Mouse (Mus musculus): ENCODE results near the gene Isg20l2. TPM values are rescaled to one million over a fixed set of nuclear protein-coding genes. Genes with fewer than 3 reads are reported as not detected.
A peak's percentile ranks its signal among the peaks of the same experiment; 100 is the strongest.

Gene Isg20l2
- polyA plus RNA-seq, 1 experiment from 2014 or later = 49.9 TPM

GRCm38 (mm10) chr3:87943586-87943985 lies 13.5 kb downstream of the Isg20l2 start:
- no peak overlapping the region for H3K27ac ChIP-seq
- 79% methylated on average over 7 of the region's 7 CpGs for WGBS
- no peak overlapping the region for H3K9ac ChIP-seq
- H3K27me3 ChIP-seq (replicated peaks) = peaks cover 16% of the 10 kb centered on the region
- no peaks in the 10 kb centered on the region for H3K9me3 ChIP-seq
- H3K36me3 ChIP-seq = peaks cover 31% of the 10 kb centered on the region
- H3K4me2 ChIP-seq (replicated peaks) = no peak overlapping the region
- H3K4me3 ChIP-seq (replicated peaks) = no peak overlapping the region
- H3K4me1 ChIP-seq (replicated peaks) = peaks cover 18% of the 10 kb centered on the region
- ATAC-seq = no peak

- no peak overlapping the region for H3K9ac ChIP-seq
- peaks cover 27% of the 10 kb centered on the region for H3K4me1 ChIP-seq (replicated peaks)
- WGBS = 33% methylated on average over 4 of the region's 4 CpGs
- no peak overlapping the region for H3K4me2 ChIP-seq (replicated peaks)
- H3K4me3 ChIP-seq (replicated peaks) = no peak overlapping the region
- H3K27me3 ChIP-seq (replicated peaks) = peaks cover 28% of the 10 kb centered on the region
- ATAC-seq = no peak
- H3K27ac ChIP-seq = no peak overlapping the region
- H3K9me3 ChIP-seq = no peaks in the 10 kb centered on the region
- peaks cover 21% of the 10 kb centered on the region for H3K36me3 ChIP-seq
These were observed 14.9 kb downstream of the Isg20l2 start for GRCm38 (mm10) chr3:87944838-87945600.

GRCm38 (mm10) chr3:87945781-87946540 lies 15.8 kb downstream of the Isg20l2 start:
- H3K27me3 ChIP-seq (replicated peaks) = peaks cover 31% of the 10 kb centered on the region
- H3K4me3 ChIP-seq (replicated peaks) = no peak overlapping the region
- no peak for ATAC-seq
- 45% methylated on average over 12 of the region's 12 CpGs for WGBS
- H3K4me1 ChIP-seq (replicated peaks) = peaks cover 27% of the 10 kb centered on the region
- no peaks in the 10 kb centered on the region for H3K9me3 ChIP-seq
- no peak overlapping the region for H3K9ac ChIP-seq
- no peak overlapping the region for H3K4me2 ChIP-seq (replicated peaks)
- H3K36me3 ChIP-seq = peaks cover 17% of the 10 kb centered on the region
- no peak overlapping the region for H3K27ac ChIP-seq

GRCm38 (mm10) chr3:87946541-87946860 lies 16.4 kb downstream of the Isg20l2 start:
- Histone ChIP-seq H3K4me1 (replicated peaks) (peaks cover 28% of the 10 kb centered on the region), H3K4me2 (replicated peaks) (no peak overlapping the region), H3K9ac (no peak overlapping the region; the same call in 1 of the 2 replicates), H3K27ac (no peak overlapping the region), H3K4me3 (replicated peaks) (no peak overlapping the region), H3K36me3 (peaks cover 11% of the 10 kb centered on the region; the same call in 1 of the 2 replicates), H3K27me3 (replicated peaks) (peaks cover 33% of the 10 kb centered on the region), H3K9me3 (no peaks in the 10 kb centered on the region)
- 45% methylated on average over 1 of the region's 1 CpGs for WGBS
- no peak for ATAC-seq

GRCm38 (mm10) chr3:87947056-87947810 lies 17.1 kb downstream of the Isg20l2 start:
- no peak for ATAC-seq
- Histone ChIP-seq H3K4me1 (replicated peaks) (peaks cover 34% of the 10 kb centered on the region), H3K27ac (no peak overlapping the region), H3K27me3 (replicated peaks) (peaks cover 35% of the 10 kb centered on the region), H3K36me3 (peaks cover 4% of the 10 kb centered on the region; the same call in 1 of the 2 replicates), H3K4me2 (replicated peaks) (peak overlapping the region; percentile 59), H3K4me3 (replicated peaks) (peak overlapping the region; percentile 19), H3K9me3 (no peaks in the 10 kb centered on the region), H3K9ac (peak overlapping the region; percentile 22; the same call in 1 of the 2 replicates)
- WGBS = 9% methylated on average over 26 of the region's 26 CpGs

- WGBS = 3% methylated on average over 17 of the region's 17 CpGs
- Histone ChIP-seq H3K9me3 (no peaks in the 10 kb centered on the region), H3K4me3 (replicated peaks) (peak overlapping the region; percentile 19), H3K36me3 (no peaks in the 10 kb centered on the region), H3K9ac (peak overlapping the region; percentile 22; the same call in 1 of the 2 replicates), H3K4me2 (replicated peaks) (peak overlapping the region; percentile 59), H3K4me1 (replicated peaks) (peaks cover 36% of the 10 kb centered on the region), H3K27me3 (replicated peaks) (peaks cover 37% of the 10 kb centered on the region), H3K27ac (no peak overlapping the region)
- ATAC-seq = no peak
These were observed 17.7 kb downstream of the Isg20l2 start for GRCm38 (mm10) chr3:87947811-87948199.

GRCm38 (mm10) chr3:87948378-87949265 lies 18.5 kb downstream of the Isg20l2 start, which contains the start of gene Crabp2:
Gene Crabp2 (plus strand): TSS chr3:87948666.
- Histone ChIP-seq H3K4me1 (replicated peaks) (peaks cover 36% of the 10 kb centered on the region), H3K9me3 (no peaks in the 10 kb centered on the region), H3K4me2 (replicated peaks) (peak within 1 kb of the TSS; percentile 59), H3K9ac (peak within 1 kb of the TSS; percentile 22; the same call in 1 of the 2 replicates), H3K36me3 (no peaks in the 10 kb centered on the region), H3K4me3 (replicated peaks) (peak within 1 kb of the TSS; percentile 19), H3K27ac (no peak within 1 kb of the TSS), H3K27me3 (replicated peaks) (peaks cover 39% of the 10 kb centered on the region)
- 0 out of 2 replicates have a peak, but pooled peaks have one; percentile 20 for ATAC-seq
- WGBS = 6% methylated on average over 35 of the region's 35 CpGs

- H3K36me3 ChIP-seq = no peaks in the 10 kb centered on the region
- no peaks in the 10 kb centered on the region for H3K9me3 ChIP-seq
- no peak overlapping the region for H3K4me3 ChIP-seq (replicated peaks)
- H3K4me2 ChIP-seq (replicated peaks) = peak overlapping the region; percentile 59
- H3K27me3 ChIP-seq (replicated peaks) = peaks cover 39% of the 10 kb centered on the region
- H3K9ac ChIP-seq = no peak overlapping the region
- no peak overlapping the region for H3K27ac ChIP-seq
- peaks cover 36% of the 10 kb centered on the region for H3K4me1 ChIP-seq (replicated peaks)
- ATAC-seq = no peak
- WGBS = 23% methylated on average over 16 of the region's 16 CpGs
These were observed 19.3 kb downstream of the Isg20l2 start for GRCm38 (mm10) chr3:87949266-87949954.

- Histone ChIP-seq H3K9ac (no peak overlapping the region), H3K27me3 (replicated peaks) (peaks cover 39% of the 10 kb centered on the region), H3K36me3 (no peaks in the 10 kb centered on the region), H3K4me3 (replicated peaks) (no peak overlapping the region), H3K9me3 (no peaks in the 10 kb centered on the region), H3K4me1 (replicated peaks) (peaks cover 36% of the 10 kb centered on the region), H3K4me2 (replicated peaks) (0 out of 2 replicates have a peak overlapping the region, but pooled peaks have one; percentile 24), H3K27ac (no peak overlapping the region)
- no peak for ATAC-seq
- WGBS = 29% methylated on average over 13 of the region's 13 CpGs
These were observed 19.9 kb downstream of the Isg20l2 start for GRCm38 (mm10) chr3:87949955-87950515.

- peak overlapping the region; percentile 59 for H3K4me2 ChIP-seq (replicated peaks)
- peak overlapping the region; percentile 25 for H3K4me3 ChIP-seq (replicated peaks)
- no peaks in the 10 kb centered on the region for H3K9me3 ChIP-seq
- ATAC-seq = no peak
- H3K9ac ChIP-seq = peak overlapping the region; percentile 41
- no peaks in the 10 kb centered on the region for H3K36me3 ChIP-seq
- peaks cover 32% of the 10 kb centered on the region for H3K4me1 ChIP-seq (replicated peaks)
- peak overlapping the region; percentile 48; the same call in 1 of the 2 replicates for H3K27ac ChIP-seq
- 24% methylated on average over 12 of the region's 12 CpGs for WGBS
- H3K27me3 ChIP-seq (replicated peaks) = peaks cover 36% of the 10 kb centered on the region
These were observed 21.8 kb downstream of the Isg20l2 start for GRCm38 (mm10) chr3:87951946-87952345.

Measured in intestine, embryonic 15.5 days (tissue).